Mouse (Mus musculus): ENCODE results near the gene Usp22.

DNA sequence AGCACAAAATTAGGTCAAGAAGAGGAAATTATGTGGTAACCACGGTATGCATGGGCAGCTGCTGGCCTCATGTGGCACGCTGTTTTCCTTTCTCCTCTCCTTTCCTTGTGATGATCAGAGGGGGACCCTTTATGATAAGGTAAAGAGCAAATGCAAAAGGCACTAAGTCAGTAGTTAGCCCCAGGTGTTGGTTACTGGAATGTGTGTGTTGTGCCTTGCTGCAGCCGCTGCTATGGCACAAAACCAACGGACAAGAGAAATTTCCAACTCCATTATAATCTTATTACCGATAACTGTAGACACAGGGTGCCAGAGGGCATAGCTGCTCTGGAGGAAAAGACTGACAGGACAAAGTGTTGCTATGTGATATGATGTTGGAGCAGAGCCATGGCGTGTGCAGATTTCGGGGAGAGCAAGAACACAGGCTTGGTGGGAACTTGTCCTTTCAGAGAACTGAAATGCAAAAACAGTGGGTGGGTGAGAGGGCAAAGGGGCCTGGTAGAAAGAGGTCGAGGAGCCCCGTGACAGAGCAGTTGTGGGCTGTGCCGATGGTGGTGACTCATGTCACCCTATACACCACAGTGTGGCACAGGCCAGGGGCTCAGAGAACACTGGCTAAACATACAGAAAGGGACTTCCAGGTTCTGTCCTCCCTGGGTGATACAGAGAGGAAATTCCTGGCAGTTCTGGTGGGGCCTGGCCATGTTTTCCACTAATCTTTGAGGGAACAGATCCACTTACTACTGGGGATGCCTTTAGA, 32.8 kb upstream of the Usp22 start, which contains the start of gene Aldh3a1:
- TF ChIP-seq MAFK (IDR thresholded peaks at IDR 0.05; ENCODE audit: insufficient read depth, low read depth, low read length) (no peak), ZNF384 (IDR thresholded peaks at IDR 0.05; ENCODE audit: low read depth, low read length) (no peak), CHD2 (IDR thresholded peaks at IDR 0.05; ENCODE audit: low read depth, low read length) (no peak)
